Mouse (Mus musculus): ENCODE measurements at regions not wholly inside any gene's neighbourhood (a gene's known extent, or its start where the extent isn't known, plus 50 kb on each side); places are given as distances from the start of the nearest gene placed in this dataset.

- TF ChIP-seq CTCF (IDR thresholded peaks at IDR 0.05; ENCODE audit: low read depth, low read length): no peak
- TF ChIP-seq GATA1 (IDR thresholded peaks at IDR 0.05; ENCODE audit: borderline replicate concordance, low read length): no peak
- no peak for TF ChIP-seq GATA2 (IDR thresholded peaks at IDR 0.05; ENCODE audit: borderline replicate concordance, low read depth, low read length)
- TF ChIP-seq TAL1 (conservative IDR thresholded peaks at IDR 0.05; ENCODE audit: low read depth, low read length): no peak
- no peak for TF ChIP-seq POLR2AphosphoS5 (IDR thresholded peaks at IDR 0.05; ENCODE audit: insufficient replicate concordance, low read depth, low read length)
These were observed 73.8 kb downstream of the Kcnrg start for GRCm38 (mm10) chr14:61680818-61681707.

All from G1E (cell line).